Mouse (Mus musculus) heart, embryonic 10.5 days (tissue): ENCODE measurements around the gene Gm20695. TPM values are rescaled to one million over a fixed set of nuclear protein-coding genes. Genes with fewer than 3 reads are reported as not detected.

Experiments used
- DNase-seq: peaks from one replicate; pipeline ENCODE4 v3.0.0-alpha.2; 2017; ENCODE audit warnings: low spot score
- H3K27ac ChIP-seq: fragments of 300-500 bp; sonication (generic); 2 replicates; pipeline ENCODE4 v1.5.1; 2016; ENCODE audit warnings: mild to moderate bottlenecking
- H3K27me3 ChIP-seq: fragments of 300-500 bp; sonication (generic); 2 replicates; pipeline ENCODE4 v1.6.1; 2016; ENCODE audit warnings: mild to moderate bottlenecking; ENCODE audit not compliant: poor library complexity, insufficient read depth, severe bottlenecking
- H3K36me3 ChIP-seq: fragments of 300-500 bp; sonication (generic); 2 replicates; pipeline ENCODE4 v1.6.1; 2016; ENCODE audit warnings: mild to moderate bottlenecking, moderate library complexity
- H3K4me1 ChIP-seq: fragments of 300-500 bp; sonication (generic); 2 replicates; pipeline ENCODE4 v1.6.1; 2016; ENCODE audit warnings: mild to moderate bottlenecking
- H3K4me3 ChIP-seq: fragments of 300-500 bp; sonication (generic); 2 replicates; pipeline ENCODE4 v1.5.1; 2016; ENCODE audit warnings: mild to moderate bottlenecking, moderate library complexity
- H3K9me3 ChIP-seq: fragments of 300-500 bp; sonication (generic); 2 replicates; pipeline ENCODE4 v1.6.1; 2016; ENCODE audit warnings: mild to moderate bottlenecking, moderate library complexity
- WGBS: fragments of 180-500 bp; shearing (Covaris S2); methylation state at CpG from one replicate; pipeline ENCODE4 v1.1.7; 2016; 5-methylcytosine and 5-hydroxymethylcytosine counted together
- microRNA-seq: library from miRNA; unstranded; fragments of <30 nt; microRNA quantifications from one replicate; pipeline ENCODE4, GENCODE M21; 2017
- polyA plus RNA-seq: library from polyadenylated mRNA; unstranded; fragments of >200 nt; fragmentation: Nextera tagmentation; extraction: Ambion mirVana; gene quantifications from 2 replicates; pipeline ENCODE4 v1.2.1, GENCODE M21; 2016

Gene Gm20695
- polyA plus RNA-seq, 1 experiment from 2014 or later: 1.4 TPM

DNA sequence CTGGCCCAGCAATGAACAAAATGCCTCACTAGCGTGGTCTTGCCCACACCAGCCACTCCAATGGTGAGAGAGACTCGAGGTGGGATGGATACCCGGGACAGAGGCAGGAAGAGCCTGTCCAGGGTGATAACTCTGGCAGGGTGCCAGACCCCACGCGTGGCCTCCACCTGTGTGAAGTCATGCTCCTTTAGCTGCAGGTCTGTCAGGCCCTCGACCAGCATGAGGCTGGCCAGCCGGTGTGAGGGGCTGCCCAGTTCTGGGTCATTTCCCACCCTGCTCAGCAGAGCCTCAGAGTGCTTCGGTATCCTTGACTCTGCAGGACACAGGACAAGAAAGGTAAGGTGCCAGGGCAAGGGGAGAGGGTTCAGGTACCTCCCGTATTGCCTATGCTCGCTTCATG, 80.5 kb downstream of the Gm20695 start:
- Histone ChIP-seq H3K27me3 (0 out of 2 replicates have a peak, but pooled peaks cover 4% of the 10 kb centered on the region), H3K4me1 (no peaks in the 10 kb centered on the region), H3K27ac (no peak overlapping the region), H3K4me3 (no peak overlapping the region), H3K36me3 (no peaks in the 10 kb centered on the region), H3K9me3 (no peaks in the 10 kb centered on the region)
- DNase-seq: no peak
- 72% methylated on average over 10 of the region's 10 CpGs for WGBS

- WGBS: 78% methylated on average over 3 of the region's 3 CpGs
- H3K9me3 ChIP-seq: no peaks in the 10 kb centered on the region
These were observed 81.1 kb downstream of the Gm20695 start for GRCm38 (mm10) chr16:3965534-3965933.

More at GRCm38 (mm10) chr16:3965534-3965933, 81.1 kb downstream of the Gm20695 start:
- Histone ChIP-seq H3K36me3 (no peaks in the 10 kb centered on the region), H3K27me3 (0 out of 2 replicates have a peak, but pooled peaks cover 4% of the 10 kb centered on the region), H3K27ac (no peak overlapping the region), H3K4me1 (no peaks in the 10 kb centered on the region), H3K4me3 (no peak overlapping the region)
- DNase-seq: no peak

Small RNA genes lying within 50 kb of the gene (microRNA-seq; reads per million reads assigned to microRNA genes)
- not detected for gene Gm23493

Other genes starting within 250 kb of the Gm20695 start
- not detected in 2 replicates for gene Mefv, start 166.6 kb upstream of the Gm20695 start, polyA plus RNA-seq
- 33.9 and 36.3 TPM in 2 replicates for gene Zfp263, start 140.6 kb upstream of the Gm20695 start, polyA plus RNA-seq
- not detected in 2 replicates for gene Olfr15, start 53.8 kb upstream of the Gm20695 start, polyA plus RNA-seq
- 0.72 and 1.1 TPM in 2 replicates for gene Zfp174, start 37.4 kb upstream of the Gm20695 start, polyA plus RNA-seq
- 39.2 and 43.6 TPM in 2 replicates for gene Naa60, start 12.3 kb upstream of the Gm20695 start, polyA plus RNA-seq
- gene Zfp597, start 87 bp upstream of the Gm20695 start, polyA plus RNA-seq: 5.4 and 6.5 TPM in 2 replicates
- gene 1700037C18Rik, start 24.0 kb downstream of the Gm20695 start, polyA plus RNA-seq: 7.0 and 7.4 TPM in 2 replicates
- gene Cluap1, start 24.2 kb downstream of the Gm20695 start, polyA plus RNA-seq: 13.8 and 16.1 TPM in 2 replicates
- 0.91 and 1.1 TPM in 2 replicates for gene Nlrc3, start 92.0 kb downstream of the Gm20695 start, polyA plus RNA-seq
- gene Slx4, start 119.1 kb downstream of the Gm20695 start, polyA plus RNA-seq: 17.5 and 20.0 TPM in 2 replicates
- 5.2 and 5.5 TPM in 2 replicates for gene Dnase1, start 152.3 kb downstream of the Gm20695 start, polyA plus RNA-seq
- gene Trap1, start 193.2 kb downstream of the Gm20695 start, polyA plus RNA-seq: 105 and 112 TPM in 2 replicates